Mouse (Mus musculus): ENCODE measurements around the gene Nup160. TPM values are rescaled to one million over a fixed set of nuclear protein-coding genes. Genes with fewer than 3 reads are reported as not detected.

Gene Nup160
- total and polyA plus RNA-seq, 2 experiments from 2014 or later = 13.5 to 13.7 TPM

DNA sequence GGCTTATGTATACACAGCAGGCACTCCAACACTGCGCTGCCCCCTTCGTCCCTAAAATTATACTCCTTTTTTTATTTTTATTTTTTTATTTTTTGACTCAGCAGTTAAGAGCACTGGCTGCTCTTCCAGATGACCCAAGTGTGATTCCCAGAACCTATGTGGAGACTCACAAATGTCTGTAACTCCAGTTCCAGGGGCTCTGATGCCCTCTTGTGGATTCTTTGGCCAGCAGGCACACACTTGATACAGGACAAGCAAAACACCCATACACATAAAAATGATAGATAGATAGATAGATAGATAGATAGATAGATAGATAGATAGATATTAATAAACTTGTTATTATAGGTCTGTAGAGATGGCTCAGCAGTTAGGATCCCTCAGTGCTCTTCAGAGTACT lies 2.5 kb upstream of the Nup160 start:
- WGBS = 94% methylated on average over 2 of the region's 2 CpGs
- Histone ChIP-seq H3K9me3 (ENCODE audit: low read length) (no peaks in the 10 kb centered on the region), H3K27ac (no peak overlapping the region), H3K4me3 (ENCODE audit: low read length) (no peak overlapping the region), H3K27me3 (ENCODE audit: insufficient read depth, low read length) (no peaks in the 10 kb centered on the region), H3K9ac (replicated peaks; ENCODE audit: low read length) (no peak overlapping the region), H3K36me3 (ENCODE audit: insufficient read depth, low read length) (no peaks in the 10 kb centered on the region), H3K4me1 (ENCODE audit: insufficient read depth, low read length) (0 out of 2 replicates have a peak, but pooled peaks cover 4% of the 10 kb centered on the region), H3K4me2 (ENCODE audit: low read depth, low read length) (no peak overlapping the region)
- ATAC-seq (no peak), DNase-seq (ENCODE audit: low spot score) (peak; percentile 14)
- no peak for TF ChIP-seq CTCF (IDR thresholded peaks at IDR 0.05; ENCODE audit: low read depth)

DNA sequence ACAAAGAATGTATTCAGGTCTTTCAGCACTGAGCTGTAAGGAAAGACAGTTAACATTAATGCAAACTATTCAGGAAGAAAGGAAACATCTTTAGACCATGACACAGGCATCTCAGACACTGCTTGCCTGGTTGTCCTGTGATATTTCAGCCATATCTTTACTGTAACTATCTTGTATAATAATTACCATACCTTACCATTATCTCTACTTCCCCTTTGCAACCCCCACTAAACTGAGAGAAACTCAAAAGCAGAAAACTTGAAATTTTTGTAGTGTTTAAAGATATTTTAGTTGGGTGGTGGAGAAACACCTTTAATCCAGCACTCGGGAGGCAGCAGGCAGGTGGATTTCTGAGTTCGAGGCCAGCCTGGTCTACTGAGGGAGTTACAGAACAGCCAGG lies 1.5 kb upstream of the Nup160 start:
- no peaks in the 10 kb centered on the region for H3K27me3 ChIP-seq (ENCODE audit: insufficient read depth, low read length)
- WGBS = 89% methylated on average over 2 of the region's 2 CpGs
- peaks cover 10% of the 10 kb centered on the region; the same call in 1 of the 2 replicates for H3K4me1 ChIP-seq (ENCODE audit: insufficient read depth, low read length)
- DNase-seq (ENCODE audit: low spot score) = no peak
- TF ChIP-seq CTCF (IDR thresholded peaks at IDR 0.05; ENCODE audit: low read depth) = no peak
- H3K27ac ChIP-seq = no peak overlapping the region
- no peak for ATAC-seq
- H3K9ac ChIP-seq (replicated peaks; ENCODE audit: low read length) = no peak overlapping the region
- no peak overlapping the region for H3K4me2 ChIP-seq (ENCODE audit: low read depth, low read length)
- H3K36me3 ChIP-seq (ENCODE audit: insufficient read depth, low read length) = no peaks in the 10 kb centered on the region
- H3K9me3 ChIP-seq (ENCODE audit: low read length) = no peaks in the 10 kb centered on the region
- no peak overlapping the region for H3K4me3 ChIP-seq (ENCODE audit: low read length)

DNA sequence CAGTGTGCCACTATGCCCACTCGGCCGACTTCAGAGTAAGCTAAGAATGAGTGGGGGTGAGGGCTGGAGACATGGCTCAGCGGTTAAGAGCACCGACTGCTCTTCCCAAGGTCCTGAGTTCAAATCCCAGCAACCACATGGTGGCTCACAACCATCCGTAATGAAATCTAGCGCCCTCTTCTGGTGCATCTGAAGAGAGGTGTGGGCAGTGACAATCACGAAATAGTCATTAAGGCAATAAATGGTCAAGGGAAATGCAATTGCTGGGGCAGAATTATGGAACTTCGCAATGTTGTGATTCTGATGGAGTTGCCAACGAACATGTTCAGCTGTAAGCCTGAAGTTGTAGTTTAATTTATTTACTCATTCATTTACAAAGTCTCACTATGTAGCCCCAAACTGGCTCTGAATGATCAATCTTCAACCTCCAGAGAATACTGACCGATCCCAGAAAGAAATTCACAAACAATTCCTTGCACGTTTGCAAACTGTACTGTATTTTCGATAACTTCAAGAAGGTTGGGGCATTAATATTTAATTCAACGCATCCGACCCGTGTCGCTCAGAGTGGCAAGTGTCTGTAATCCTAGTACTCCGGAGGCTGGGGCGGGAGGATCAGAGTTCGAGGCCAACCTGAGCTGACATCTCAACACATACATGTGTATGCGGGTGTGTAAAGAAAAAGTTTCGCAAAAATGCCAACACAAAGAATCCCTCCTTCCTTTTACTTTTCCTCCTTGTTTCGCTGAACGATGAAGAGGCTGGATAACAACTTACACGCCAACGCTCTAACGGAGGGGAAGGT lies 1.4 kb downstream of the Nup160 start:
- peak; percentile 42 for ATAC-seq

DNA sequence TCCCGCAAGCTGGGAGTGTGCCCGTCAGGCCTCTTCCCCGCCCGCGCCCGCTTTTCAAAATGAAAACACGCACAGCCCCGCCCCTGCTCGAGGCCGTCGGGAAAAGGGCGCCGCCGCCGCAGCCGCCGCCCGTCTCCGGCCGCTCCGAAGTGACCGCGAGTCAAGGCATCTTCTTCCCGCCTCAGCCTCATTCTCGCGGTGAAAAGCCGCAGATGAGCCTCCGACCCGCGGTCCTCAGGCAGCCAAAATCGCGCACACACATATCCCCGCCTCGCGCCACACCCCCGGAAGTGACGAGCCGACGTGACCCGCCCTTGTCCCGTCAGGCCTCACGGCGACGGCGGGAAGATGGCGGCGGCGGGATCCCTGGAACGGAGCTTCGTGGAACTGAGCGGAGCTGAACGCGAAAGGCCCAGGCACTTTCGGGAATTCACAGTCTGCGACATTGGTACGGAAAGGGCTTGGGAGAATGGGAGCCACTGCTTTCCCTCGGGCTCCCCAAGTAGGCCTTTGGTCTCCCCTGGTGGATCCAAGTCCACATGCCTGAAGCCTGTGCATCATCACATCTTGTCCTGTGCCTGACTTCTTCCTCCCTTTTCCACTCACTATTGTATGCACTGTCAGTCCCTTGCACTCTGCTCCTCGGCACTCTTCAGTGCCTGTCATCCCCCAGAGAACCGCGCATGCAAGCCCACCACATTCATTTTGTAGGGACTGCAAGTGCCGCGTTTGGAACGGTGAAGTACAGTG lies 2.2 kb downstream of the Nup160 start:
- H3K4me2 ChIP-seq (ENCODE audit: low read depth, low read length) = peak overlapping the region; percentile 93
- DNase-seq (ENCODE audit: low spot score) (peak; percentile 96), ATAC-seq (peak; percentile 98)
- H3K4me1 ChIP-seq (ENCODE audit: insufficient read depth, low read length) = peaks cover 13% of the 10 kb centered on the region; the same call in 1 of the 2 replicates
- peak; percentile 24; the same call in 1 of the 2 replicates for TF ChIP-seq CTCF (IDR thresholded peaks at IDR 0.05; ENCODE audit: low read depth)
- peaks cover 5% of the 10 kb centered on the region; the same call in 1 of the 2 replicates for H3K36me3 ChIP-seq (ENCODE audit: insufficient read depth, low read length)
- H3K9me3 ChIP-seq (ENCODE audit: low read length) = no peaks in the 10 kb centered on the region
- peak overlapping the region; percentile 89 for H3K27ac ChIP-seq
- peak overlapping the region; percentile 82 for H3K4me3 ChIP-seq (ENCODE audit: low read length)
- H3K27me3 ChIP-seq (ENCODE audit: insufficient read depth, low read length) = no peaks in the 10 kb centered on the region
- WGBS = under 1% methylated on average over 63 of the region's 63 CpGs
- peak overlapping the region; percentile 67 for H3K9ac ChIP-seq (replicated peaks; ENCODE audit: low read length)

More for the DNA sequence above, 1.4 kb downstream of the Nup160 start:
- WGBS = 33% methylated on average over 26 of the region's 26 CpGs
- Histone ChIP-seq H3K27ac (peak overlapping the region; percentile 89), H3K9ac (replicated peaks; ENCODE audit: low read length) (peak overlapping the region; percentile 67), H3K9me3 (ENCODE audit: low read length) (no peaks in the 10 kb centered on the region), H3K27me3 (ENCODE audit: insufficient read depth, low read length) (no peaks in the 10 kb centered on the region), H3K4me3 (ENCODE audit: low read length) (peak overlapping the region; percentile 82), H3K4me2 (ENCODE audit: low read depth, low read length) (peak overlapping the region; percentile 93), H3K36me3 (ENCODE audit: insufficient read depth, low read length) (0 out of 2 replicates have a peak, but pooled peaks cover 5% of the 10 kb centered on the region), H3K4me1 (ENCODE audit: insufficient read depth, low read length) (peaks cover 13% of the 10 kb centered on the region; the same call in 1 of the 2 replicates)
- TF ChIP-seq CTCF (IDR thresholded peaks at IDR 0.05; ENCODE audit: low read depth) = peak; percentile 54
- DNase-seq (ENCODE audit: low spot score) = peak; percentile 14

DNA sequence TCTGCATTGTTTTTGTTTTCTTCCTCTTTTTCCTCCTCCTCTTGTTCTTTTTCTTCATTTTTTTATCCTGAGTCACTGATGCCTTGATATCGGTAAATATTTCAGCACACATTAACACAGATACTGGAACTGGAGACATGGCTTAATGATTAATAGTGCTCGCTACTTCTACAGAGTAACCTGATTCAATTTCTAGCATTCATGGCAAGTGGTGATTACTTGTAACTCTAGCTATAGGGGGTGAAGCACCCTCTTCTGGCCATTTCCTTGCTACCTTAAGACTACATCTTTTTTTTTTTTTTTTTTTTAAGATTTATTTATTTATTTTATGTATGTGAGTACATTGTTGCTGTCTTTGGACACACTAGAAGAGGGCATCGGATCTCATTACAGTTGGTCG lies 23.9 kb downstream of the Nup160 start:
- Histone ChIP-seq H3K36me3 (ENCODE audit: insufficient read depth, low read length) (peaks cover 54% of the 10 kb centered on the region), H3K4me1 (ENCODE audit: insufficient read depth, low read length) (no peaks in the 10 kb centered on the region), H3K27me3 (ENCODE audit: insufficient read depth, low read length) (no peaks in the 10 kb centered on the region), H3K4me3 (ENCODE audit: low read length) (no peak overlapping the region), H3K9me3 (ENCODE audit: low read length) (no peaks in the 10 kb centered on the region), H3K4me2 (ENCODE audit: low read depth, low read length) (no peak overlapping the region), H3K9ac (replicated peaks; ENCODE audit: low read length) (no peak overlapping the region), H3K27ac (no peak overlapping the region)
- DNase-seq (ENCODE audit: low spot score) = no peak
- 0 out of 2 replicates have a peak, but pooled peaks have one; percentile 21 for TF ChIP-seq CTCF (IDR thresholded peaks at IDR 0.05; ENCODE audit: low read depth)
- ATAC-seq = no peak
- WGBS = 92% methylated on average over 4 of the region's 4 CpGs

DNA sequence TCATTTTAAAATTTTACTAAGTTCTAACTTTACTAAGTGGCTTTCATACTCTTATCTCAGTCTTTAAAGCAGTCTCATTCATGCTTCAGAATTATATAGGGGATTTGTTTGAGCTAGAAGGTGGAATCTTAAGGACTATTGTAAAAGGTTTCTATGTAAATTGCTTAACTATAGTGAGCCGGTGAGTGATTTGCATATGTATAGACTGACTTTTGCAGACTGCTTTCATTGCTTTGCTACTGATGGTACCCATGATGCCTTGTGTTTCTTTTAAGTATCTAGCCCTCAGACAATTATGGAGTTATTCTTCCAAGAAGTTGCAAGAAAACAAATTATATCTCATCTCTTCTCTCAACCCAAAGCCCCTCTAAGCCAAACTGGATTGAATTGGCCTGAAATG lies 31.5 kb downstream of the Nup160 start:
- Histone ChIP-seq H3K27ac (no peak overlapping the region), H3K4me2 (ENCODE audit: low read depth, low read length) (no peak overlapping the region), H3K36me3 (ENCODE audit: insufficient read depth, low read length) (peaks cover 58% of the 10 kb centered on the region), H3K27me3 (ENCODE audit: insufficient read depth, low read length) (no peaks in the 10 kb centered on the region), H3K9ac (replicated peaks; ENCODE audit: low read length) (no peak overlapping the region), H3K4me1 (ENCODE audit: insufficient read depth, low read length) (no peaks in the 10 kb centered on the region), H3K4me3 (ENCODE audit: low read length) (no peak overlapping the region), H3K9me3 (ENCODE audit: low read length) (no peaks in the 10 kb centered on the region)
- WGBS = 19% methylated on average over 1 of the region's 1 CpGs
- TF ChIP-seq CTCF (IDR thresholded peaks at IDR 0.05; ENCODE audit: low read depth) = no peak
- no peak for ATAC-seq
- DNase-seq (ENCODE audit: low spot score) = no peak

All from hindbrain, postnatal 0 days (tissue).